ENCODE assay signal across 8 mouse cellular contexts in the genomic region with DNA sequence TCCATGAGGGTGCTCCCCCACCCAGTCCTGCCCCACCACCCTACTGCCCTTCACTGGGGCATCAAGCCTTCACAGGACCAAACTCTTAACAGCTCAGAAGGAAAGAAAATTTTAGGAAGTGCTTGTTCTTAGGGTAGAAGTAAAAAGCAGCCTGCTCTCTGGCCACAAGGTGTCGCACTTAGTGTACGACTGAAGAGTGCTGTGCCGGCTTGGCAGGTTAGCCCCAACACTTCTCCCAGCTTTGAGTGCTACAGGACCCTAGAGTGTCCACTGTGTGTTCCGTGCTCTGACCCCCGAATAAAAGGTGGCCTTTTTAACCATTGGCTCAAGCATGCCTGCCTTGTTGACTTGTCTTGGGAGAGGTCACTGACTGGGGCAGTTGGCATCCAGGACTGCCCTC. TPM values are rescaled to one million over a fixed set of nuclear protein-coding genes. Genes with fewer than 3 reads are reported as not detected.
DNase-seq lines count a peak whose midpoint lies in the region; ATAC-seq lines count a peak whose summit lies in the region.

No protein-coding gene starts in this region.

- H3K36me3 ChIP-seq in embryonic facial prominence, embryonic 14.5 days (ENCODE audit: control insufficient read depth, insufficient read depth, low read length), result peaks cover 55% of the 10 kb centered on the region
- H3K36me3 ChIP-seq in heart, embryonic 11.5 days (ENCODE audit: control insufficient read depth, insufficient read depth, low read length), result peaks cover 11% of the 10 kb centered on the region

- no peak overlapping the region for H3K4me3 ChIP-seq in embryonic facial prominence, embryonic 14.5 days (ENCODE audit: low read depth, low read length)
- no peak overlapping the region for H3K4me3 ChIP-seq in heart, embryonic 11.5 days (ENCODE audit: low read depth, low read length)

- H3K27me3 ChIP-seq in embryonic facial prominence, embryonic 14.5 days (replicated peaks; ENCODE audit: control insufficient read depth, insufficient read depth, low read length), result no peaks in the 10 kb centered on the region
- no peaks in the 10 kb centered on the region for H3K27me3 ChIP-seq in heart, embryonic 11.5 days (ENCODE audit: control insufficient read depth, insufficient read depth, low read length)

- no peak overlapping the region for H3K27ac ChIP-seq in embryonic facial prominence, embryonic 14.5 days (replicated peaks; ENCODE audit: low read depth, low read length)
- no peak overlapping the region for H3K27ac ChIP-seq in heart, embryonic 11.5 days (ENCODE audit: low read depth, low read length)

- H3K4me2 ChIP-seq in embryonic facial prominence, embryonic 14.5 days (ENCODE audit: low read depth, low read length), result no peak overlapping the region
- no peak overlapping the region for H3K4me2 ChIP-seq in heart, embryonic 11.5 days

- WGBS in embryonic facial prominence, embryonic 14.5 days, result 5% methylated on average over 5 of the region's 5 CpGs
- 18% methylated on average over 5 of the region's 5 CpGs for WGBS in heart, embryonic 11.5 days (ENCODE audit: insufficient replicate concordance)

- H3K9ac ChIP-seq in embryonic facial prominence, embryonic 14.5 days (ENCODE audit: low read depth, low read length), result no peak overlapping the region
- H3K9ac ChIP-seq in heart, embryonic 11.5 days (ENCODE audit: low read depth, low read length), result no peak overlapping the region

- peak; percentile 83 for ATAC-seq in CD4-positive, CD25-positive, alpha-beta regulatory T cell, adult 4 months
- ATAC-seq in embryonic facial prominence, embryonic 14.5 days (ENCODE audit: low read depth), result peak; percentile 76
- 0 out of 2 replicates have a peak, but pooled peaks have one; percentile 40 for ATAC-seq in heart, embryonic 11.5 days (replicated peaks; ENCODE audit: insufficient number of reproducible peaks, low FRiP score, low TSS enrichment)

- H3K9me3 ChIP-seq in embryonic facial prominence, embryonic 14.5 days (ENCODE audit: control insufficient read depth, low read length), result no peaks in the 10 kb centered on the region
- no peaks in the 10 kb centered on the region for H3K9me3 ChIP-seq in heart, embryonic 11.5 days (replicated peaks; ENCODE audit: control insufficient read depth, low read length)

- H3K4me1 ChIP-seq in embryonic facial prominence, embryonic 14.5 days (ENCODE audit: control insufficient read depth, insufficient read depth, low read length), result peaks cover 11% of the 10 kb centered on the region
- H3K4me1 ChIP-seq in heart, embryonic 11.5 days (ENCODE audit: control insufficient read depth, insufficient read depth, low read length), result peaks cover 17% of the 10 kb centered on the region

- peak; percentile 31 to 63 for DNase-seq in adrenal gland, postnatal 4 days (ENCODE audit: low spot score in 2 of 2)
- peak; percentile 93 for DNase-seq in embryonic facial prominence, embryonic 14.5 days (ENCODE audit: low spot score)
- peak; percentile 78 to 87 for DNase-seq in kidney, postnatal 36 days
- peak; percentile 68 to 72 for DNase-seq in lung, adult 18-20 months
- peak; percentile 23 for DNase-seq in ovary, adult 18-20 months (ENCODE audit: low spot score)
- DNase-seq in thymus, adult 18-20 months, result peak; percentile 25 to 48

RNA-seq across cellular contexts. Expression of gene C1qtnf12, which starts 2.8 kb away (rescaled TPM):
- polyA plus RNA-seq in CD4-positive, CD25-positive, alpha-beta regulatory T cell, adult 4 months (2017; shearing (Covaris generic)), result 1 to 10 TPM; 7.6 TPM
- total RNA-seq in adrenal gland, postnatal 4 days (2021), result 10 to 100 TPM; 75.8 to 79.9 TPM
- 49.9 and 52.7 TPM in 2 replicates for polyA plus RNA-seq in embryonic facial prominence, embryonic 14.5 days (2014; fragmentation: Nextera tagmentation; extraction: Ambion mirVana)
- polyA plus RNA-seq in heart, embryonic 11.5 days (2014; fragmentation: Nextera tagmentation; extraction: Ambion mirVana), result 24.6 and 26.9 TPM in 2 replicates

RNA-seq across cellular contexts. Expression of gene Ube2j2, which starts 15.6 kb away (rescaled TPM):
- 10 to 100 TPM; 21.6 to 29.7 TPM for polyA plus RNA-seq in CD4-positive, CD25-positive, alpha-beta regulatory T cell, adult 4 months (2017; shearing (Covaris generic))
- total RNA-seq in adrenal gland, postnatal 4 days (2021), result 10 to 100 TPM; 91.9 to 94.1 TPM
- polyA plus RNA-seq in embryonic facial prominence, embryonic 14.5 days (2014; fragmentation: Nextera tagmentation; extraction: Ambion mirVana), result 107 and 113 TPM in 2 replicates
- polyA plus RNA-seq in heart, embryonic 11.5 days (2014; fragmentation: Nextera tagmentation; extraction: Ambion mirVana), result 89.5 and 91.6 TPM in 2 replicates

RNA-seq across cellular contexts. Expression of gene B3galt6, which starts 33.2 kb away (rescaled TPM):
- polyA plus RNA-seq in CD4-positive, CD25-positive, alpha-beta regulatory T cell, adult 4 months (2017; shearing (Covaris generic)), result 1 to 10 TPM in 1 of 2 experiments, under 1 TPM in 1; 0.92 to 1.3 TPM
- 1 to 10 TPM; 7.2 to 7.7 TPM for total RNA-seq in adrenal gland, postnatal 4 days (2021)
- polyA plus RNA-seq in embryonic facial prominence, embryonic 14.5 days (2014; fragmentation: Nextera tagmentation; extraction: Ambion mirVana), result 14.7 and 17.5 TPM in 2 replicates
- 10.1 and 11.6 TPM in 2 replicates for polyA plus RNA-seq in heart, embryonic 11.5 days (2014; fragmentation: Nextera tagmentation; extraction: Ambion mirVana)

RNA-seq across cellular contexts. Expression of gene Sdf4, which starts 33.4 kb away (rescaled TPM):
- polyA plus RNA-seq in CD4-positive, CD25-positive, alpha-beta regulatory T cell, adult 4 months (2017; shearing (Covaris generic)), result 100 to 1,000 TPM; 528 to 589 TPM
- total RNA-seq in adrenal gland, postnatal 4 days (2021), result 100 to 1,000 TPM; 224 to 231 TPM
- 164 and 181 TPM in 2 replicates for polyA plus RNA-seq in embryonic facial prominence, embryonic 14.5 days (2014; fragmentation: Nextera tagmentation; extraction: Ambion mirVana)
- 138 and 147 TPM in 2 replicates for polyA plus RNA-seq in heart, embryonic 11.5 days (2014; fragmentation: Nextera tagmentation; extraction: Ambion mirVana)

RNA-seq across cellular contexts. Expression of gene Tnfrsf4, which starts 54.4 kb away (rescaled TPM):
- polyA plus RNA-seq in CD4-positive, CD25-positive, alpha-beta regulatory T cell, adult 4 months (2017; shearing (Covaris generic)), result 1,000 to 10,000 TPM; 1,065 to 1,393 TPM
- total RNA-seq in adrenal gland, postnatal 4 days (2021), result 1 to 10 TPM; 2.9 to 3.4 TPM
- polyA plus RNA-seq in embryonic facial prominence, embryonic 14.5 days (2014; fragmentation: Nextera tagmentation; extraction: Ambion mirVana), result 0.25 and 0.42 TPM in 2 replicates
- polyA plus RNA-seq in heart, embryonic 11.5 days (2014; fragmentation: Nextera tagmentation; extraction: Ambion mirVana), result 0.21 and 0.37 TPM in 2 replicates

Comparison
In these comparisons a context has a peak if more than half of its experiments do, and no peak if none do; other contexts are left out.
1. DNase-seq: peak in every context shown above with its lines; median percentile 93 in embryonic facial prominence, embryonic 14.5 days; 82 in kidney, postnatal 36 days; 70 in lung, adult 18-20 months; 47 in adrenal gland, postnatal 4 days; 36 in thymus, adult 18-20 months; 23 in ovary, adult 18-20 months.